Mouse (Mus musculus) heart, adult 10 weeks (tissue): ENCODE results near the gene Ttl. TPM values are rescaled to one million over a fixed set of nuclear protein-coding genes. Genes with fewer than 3 reads are reported as not detected.

Experiments
- polyA plus RNA-seq: library from polyadenylated mRNA; stranded (reverse); fragments of 350-450 nt; fragmentation: Illumina TruSeq; extraction: RNeasy Lipid Tissue Mini Kit (QIAGEN cat#74804); gene quantifications from one replicate; pipeline ENCODE4 v1.2.3, GENCODE M21; 2014; ENCODE audit warnings: low read depth, low replicate concordance

The Ttl gene
- 16.7 TPM for polyA plus RNA-seq

GRCm38 (mm10) chr2:129065437-129066282 is at the start of gene Ttl:
Gene Ttl, plus strand, starts transcription at chr2:129065942.

GRCm38 (mm10) chr2:129047811-129048210 is 17.9 kb upstream of the Ttl start, which contains the start of gene Vinac1:
Gene Vinac1, minus strand, starts transcription at chr2:129048172.

GRCm38 (mm10) chr2:129100784-129101310 is 35.1 kb downstream of the Ttl start, which contains the start of gene Polr1b:
Gene Polr1b, plus strand, starts transcription at chr2:129100995.

GRCm38 (mm10) chr2:129129412-129129929 is 63.7 kb downstream of the Ttl start, which contains the start of gene Chchd5:
Gene Chchd5, plus strand, starts transcription at chr2:129129700.

Other genes starting within 250 kb of the Ttl start
- gene Tmem87b, start 247.8 kb upstream of the Ttl start, polyA plus RNA-seq, result 20.2 TPM
- 0.39 TPM for gene Fbln7, start 203.0 kb upstream of the Ttl start, polyA plus RNA-seq
- gene Zc3h8, start 121.9 kb upstream of the Ttl start, polyA plus RNA-seq, result 11.3 TPM
- gene Zc3h6, start 98.5 kb upstream of the Ttl start, polyA plus RNA-seq, result 2.3 TPM
- gene Gm10762, start 98.2 kb upstream of the Ttl start, polyA plus RNA-seq, result 10.3 TPM
- not detected for gene Vinac1, start 17.8 kb upstream of the Ttl start, polyA plus RNA-seq
- gene Polr1b, start 35.1 kb downstream of the Ttl start, polyA plus RNA-seq, result 13.0 TPM
- gene Chchd5, start 63.8 kb downstream of the Ttl start, polyA plus RNA-seq, result 14.2 TPM
- gene Slc20a1, start 132.8 kb downstream of the Ttl start, polyA plus RNA-seq, result 45.6 TPM
- 0.24 TPM for gene Ckap2l, start 231.3 kb downstream of the Ttl start, polyA plus RNA-seq
- not detected for gene Il1a, start 244.0 kb downstream of the Ttl start, polyA plus RNA-seq